Mouse (Mus musculus) embryonic facial prominence, embryonic 15.5 days (tissue): ENCODE measurements around the gene Ddx4. TPM values are rescaled to one million over a fixed set of nuclear protein-coding genes. Genes with fewer than 3 reads are reported as not detected.

ENCODE experiments used
- ATAC-seq: fragments of 200-750 bp; cut with Nextera tagmentation; 2 replicates; pipeline ENCODE4 v1.8.0; 2017; ENCODE audit warnings: low read depth, moderate TSS enrichment; ENCODE audit not compliant: insufficient number of reproducible peaks, low FRiP score, low TSS enrichment
- H3K27ac ChIP-seq: fragments of 300-500 bp; sonication (generic); replicated peaks from 2 replicates; pipeline ENCODE4 v1.5.1; 2015; ENCODE audit warnings: mild to moderate bottlenecking, inconsistent platforms
- H3K27me3 ChIP-seq: fragments of 300-500 bp; sonication (generic); 2 replicates; pipeline ENCODE4 v1.6.1; 2015; ENCODE audit warnings: inconsistent platforms
- H3K36me3 ChIP-seq: fragments of 300-500 bp; sonication (generic); 2 replicates; pipeline ENCODE4 v1.6.1; 2015; ENCODE audit warnings: mild to moderate bottlenecking, inconsistent platforms
- H3K4me1 ChIP-seq: fragments of 300-500 bp; sonication (generic); 2 replicates; pipeline ENCODE4 v1.6.1; 2015; ENCODE audit warnings: inconsistent platforms
- H3K4me2 ChIP-seq: fragments of 300-500 bp; sonication (generic); replicated peaks from 2 replicates; pipeline ENCODE4 v1.6.1; 2015; ENCODE audit warnings: mild to moderate bottlenecking, inconsistent platforms
- H3K4me3 ChIP-seq: fragments of 300-500 bp; sonication (generic); replicated peaks from 2 replicates; pipeline ENCODE4 v1.5.1; 2015; ENCODE audit warnings: mild to moderate bottlenecking, inconsistent platforms
- H3K9ac ChIP-seq: fragments of 300-500 bp; sonication (generic); 2 replicates; pipeline ENCODE4 v1.6.1; 2015; ENCODE audit warnings: inconsistent platforms
- H3K9me3 ChIP-seq: fragments of 300-500 bp; sonication (generic); replicated peaks from 2 replicates; pipeline ENCODE4 v1.6.1; 2016; ENCODE audit warnings: inconsistent platforms
- WGBS: fragments of 180-500 bp; shearing (Covaris S2); methylation state at CpG from one replicate; pipeline ENCODE4 v1.1.7; 2015; 5-methylcytosine and 5-hydroxymethylcytosine counted together
- polyA plus RNA-seq: library from polyadenylated mRNA; unstranded; fragments of >200 nt; fragmentation: Nextera tagmentation; extraction: Ambion mirVana; gene quantifications from 2 replicates; pipeline ENCODE4 v1.2.1, GENCODE M21; 2015

Ddx4 gene
- polyA plus RNA-seq, 1 experiment from 2014 or later = 0.72 TPM

- H3K9me3 ChIP-seq = no peaks in the 10 kb centered on the region
- H3K4me2 ChIP-seq = no peak overlapping the region
- no peak for ATAC-seq
- no peaks in the 10 kb centered on the region for H3K4me1 ChIP-seq
- H3K9ac ChIP-seq = no peak overlapping the region
- peaks cover 17% of the 10 kb centered on the region for H3K36me3 ChIP-seq
- no peak overlapping the region for H3K4me3 ChIP-seq
- WGBS = 82% methylated on average over 9 of the region's 9 CpGs
- H3K27ac ChIP-seq = no peak overlapping the region
- no peaks in the 10 kb centered on the region for H3K27me3 ChIP-seq
Observed at GRCm38 (mm10) chr13:112667215-112667614, 14.9 kb upstream of the Ddx4 start.

GRCm38 (mm10) chr13:112666433-112667024, 14.3 kb upstream of the Ddx4 start:
- no peak overlapping the region for H3K27ac ChIP-seq
- ATAC-seq = no peak
- no peaks in the 10 kb centered on the region for H3K9me3 ChIP-seq
- no peak overlapping the region for H3K4me3 ChIP-seq
- H3K36me3 ChIP-seq = peaks cover 11% of the 10 kb centered on the region
- no peak overlapping the region for H3K9ac ChIP-seq
- H3K4me1 ChIP-seq = peaks cover 2% of the 10 kb centered on the region; the same call in 1 of the 2 replicates
- no peaks in the 10 kb centered on the region for H3K27me3 ChIP-seq
- H3K4me2 ChIP-seq = no peak overlapping the region
- 85% methylated on average over 10 of the region's 10 CpGs for WGBS

DNA sequence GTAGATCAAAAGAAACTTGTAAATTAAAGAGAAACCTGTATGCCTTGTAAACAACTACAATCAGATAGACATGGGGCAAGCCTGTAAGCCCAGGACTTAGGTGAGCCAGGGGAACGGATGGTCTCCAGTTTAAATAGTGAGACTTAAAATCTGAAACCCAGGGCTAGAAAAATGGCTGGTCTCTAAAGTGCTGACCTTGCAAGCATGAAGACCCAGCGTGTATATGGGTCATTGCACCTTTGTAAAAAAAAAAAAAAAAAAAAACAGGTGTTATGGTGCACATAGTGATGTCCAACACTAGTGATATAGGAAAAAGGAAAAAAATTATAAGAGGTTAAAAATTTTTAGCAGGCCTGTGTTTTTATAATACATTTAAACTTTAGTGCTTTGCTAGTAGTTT, 9.4 kb upstream of the Ddx4 start:
- Histone ChIP-seq H3K4me1 (peaks cover 8% of the 10 kb centered on the region), H3K4me2 (no peak overlapping the region), H3K36me3 (no peaks in the 10 kb centered on the region), H3K27me3 (no peaks in the 10 kb centered on the region), H3K9me3 (no peaks in the 10 kb centered on the region), H3K9ac (no peak overlapping the region), H3K4me3 (no peak overlapping the region), H3K27ac (no peak overlapping the region)
- ATAC-seq = no peak
- WGBS = 72% methylated on average over 2 of the region's 2 CpGs

- Histone ChIP-seq H3K36me3 (no peaks in the 10 kb centered on the region), H3K4me3 (peak within 1 kb of the TSS; percentile 77), H3K4me1 (peaks cover 8% of the 10 kb centered on the region), H3K27ac (peak within 1 kb of the TSS; percentile 74), H3K9ac (peak within 1 kb of the TSS; percentile 69), H3K27me3 (no peaks in the 10 kb centered on the region), H3K9me3 (no peaks in the 10 kb centered on the region), H3K4me2 (peak within 1 kb of the TSS; percentile 85)
- WGBS = under 1% methylated on average over 33 of the region's 33 CpGs
- ATAC-seq = peak; percentile 96
Observed at GRCm38 (mm10) chr13:112660574-112661381, 8.5 kb upstream of the Ddx4 start, which contains the start of gene Slc38a9. TSS of gene Slc38a9 (plus strand) at chr13:112660751.

- Histone ChIP-seq H3K27me3 (no peaks in the 10 kb centered on the region), H3K36me3 (no peaks in the 10 kb centered on the region), H3K4me1 (peaks cover 8% of the 10 kb centered on the region), H3K9me3 (no peaks in the 10 kb centered on the region), H3K27ac (no peak overlapping the region), H3K9ac (no peak overlapping the region), H3K4me3 (peak overlapping the region; percentile 77), H3K4me2 (peak overlapping the region; percentile 85)
- WGBS = 2% methylated on average over 10 of the region's 10 CpGs
- ATAC-seq = no peak
Observed at GRCm38 (mm10) chr13:112659986-112660573, 7.8 kb upstream of the Ddx4 start.

GRCm38 (mm10) chr13:112651183-112651582, 1.1 kb downstream of the Ddx4 start:
- Histone ChIP-seq H3K9ac (no peak overlapping the region), H3K27ac (no peak overlapping the region), H3K4me2 (no peak overlapping the region), H3K27me3 (no peaks in the 10 kb centered on the region), H3K36me3 (no peaks in the 10 kb centered on the region), H3K4me3 (no peak overlapping the region), H3K4me1 (no peaks in the 10 kb centered on the region), H3K9me3 (0 out of 2 replicates have a peak, but pooled peaks cover 4% of the 10 kb centered on the region)
- 87% methylated on average over 3 of the region's 3 CpGs for WGBS
- no peak for ATAC-seq

DNA sequence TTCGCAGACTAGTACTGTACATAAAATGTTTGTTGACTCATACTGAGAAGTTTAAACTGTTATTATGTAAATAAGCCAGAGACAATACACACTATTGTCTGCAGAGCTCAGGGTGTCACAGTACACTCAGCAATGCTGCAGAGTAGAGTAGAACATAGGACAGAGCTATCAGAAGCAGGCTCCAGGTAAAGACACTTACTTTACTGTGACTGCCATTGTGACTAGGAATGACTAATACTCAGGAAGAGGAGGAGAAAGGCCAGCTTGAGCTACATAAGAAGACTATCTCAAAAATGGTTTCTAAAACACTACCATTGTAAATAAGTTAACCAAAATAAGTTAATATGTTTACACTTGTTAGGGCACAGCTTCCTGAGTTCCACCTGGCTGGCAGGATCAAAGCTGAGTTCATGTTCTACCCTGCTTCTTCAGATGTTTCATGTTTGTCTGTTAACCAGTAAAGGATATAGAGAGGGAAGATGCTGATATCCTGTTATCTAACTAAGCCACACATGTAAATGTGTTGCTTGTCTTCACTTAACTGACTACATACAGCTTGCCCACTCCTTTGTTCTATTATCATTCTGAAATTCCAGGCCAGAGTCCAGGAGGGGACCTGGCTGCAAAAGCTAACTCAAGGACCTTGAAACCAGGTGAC, 6.6 kb downstream of the Ddx4 start:
- H3K9ac ChIP-seq = no peak overlapping the region
- no peak overlapping the region for H3K4me3 ChIP-seq
- ATAC-seq = no peak
- H3K9me3 ChIP-seq = no peaks in the 10 kb centered on the region
- H3K27ac ChIP-seq = no peak overlapping the region
- H3K4me2 ChIP-seq = no peak overlapping the region
- no peaks in the 10 kb centered on the region for H3K27me3 ChIP-seq
- no peaks in the 10 kb centered on the region for H3K4me1 ChIP-seq
- no peaks in the 10 kb centered on the region for H3K36me3 ChIP-seq
- 85% methylated on average over 1 of the region's 1 CpGs for WGBS

DNA sequence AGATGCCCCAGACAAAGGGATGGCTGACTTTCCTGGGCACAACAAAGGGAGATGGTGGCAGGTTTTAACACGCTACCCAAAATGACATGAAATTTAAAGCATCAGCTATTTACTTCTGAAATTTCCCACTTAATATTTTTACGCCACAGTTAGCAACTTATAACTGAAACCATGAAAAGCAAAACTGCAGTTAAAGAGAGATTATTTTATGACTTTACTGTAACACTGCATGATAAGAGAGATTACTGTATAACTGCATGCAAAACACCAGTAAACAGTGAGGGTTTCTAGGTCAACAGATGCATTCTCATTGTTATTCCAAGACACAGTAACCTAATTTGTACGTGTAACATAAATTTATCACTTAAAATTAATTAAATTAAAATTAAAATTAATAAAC, 7.3 kb downstream of the Ddx4 start:
- Histone ChIP-seq H3K36me3 (no peaks in the 10 kb centered on the region), H3K9me3 (no peaks in the 10 kb centered on the region), H3K4me2 (no peak overlapping the region), H3K9ac (no peak overlapping the region), H3K4me1 (no peaks in the 10 kb centered on the region), H3K27ac (no peak overlapping the region), H3K4me3 (no peak overlapping the region), H3K27me3 (no peaks in the 10 kb centered on the region)
- no peak for ATAC-seq
- WGBS = 75% methylated on average over 3 of the region's 3 CpGs

- Histone ChIP-seq H3K36me3 (no peaks in the 10 kb centered on the region), H3K4me1 (no peaks in the 10 kb centered on the region), H3K9ac (no peak overlapping the region), H3K27me3 (no peaks in the 10 kb centered on the region), H3K27ac (no peak overlapping the region), H3K4me2 (no peak overlapping the region), H3K9me3 (no peaks in the 10 kb centered on the region), H3K4me3 (no peak overlapping the region)
- WGBS = 86% methylated on average over 3 of the region's 3 CpGs
- no peak for ATAC-seq
Observed at GRCm38 (mm10) chr13:112642897-112643296, 9.4 kb downstream of the Ddx4 start.

DNA sequence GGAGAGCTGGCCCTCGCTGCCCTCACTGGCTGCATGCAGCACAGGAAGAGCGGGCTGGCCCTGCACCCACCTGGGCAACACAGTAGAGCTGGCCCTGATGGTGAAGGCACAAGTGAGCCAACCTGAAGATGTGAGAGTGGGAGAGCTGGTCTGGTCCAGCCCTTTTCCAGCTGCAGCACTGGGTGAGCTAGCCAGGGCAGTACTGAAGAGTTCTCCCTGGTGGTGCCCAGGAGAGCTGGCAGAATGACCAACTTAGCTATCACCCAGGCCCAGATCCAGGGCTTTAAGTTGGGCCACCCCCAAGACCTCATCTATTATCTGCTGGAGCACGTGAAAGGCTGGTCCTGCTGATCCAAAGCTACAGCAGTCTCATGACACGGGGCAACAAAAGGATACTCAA, 13.2 kb downstream of the Ddx4 start:
- no peaks in the 10 kb centered on the region for H3K36me3 ChIP-seq
- H3K27ac ChIP-seq = no peak overlapping the region
- H3K27me3 ChIP-seq = no peaks in the 10 kb centered on the region
- no peaks in the 10 kb centered on the region for H3K9me3 ChIP-seq
- 70% methylated on average over 4 of the region's 4 CpGs for WGBS
- no peaks in the 10 kb centered on the region for H3K4me1 ChIP-seq
- H3K4me3 ChIP-seq = no peak overlapping the region
- no peak for ATAC-seq
- H3K4me2 ChIP-seq = no peak overlapping the region
- H3K9ac ChIP-seq = no peak overlapping the region

- Histone ChIP-seq H3K4me1 (no peaks in the 10 kb centered on the region), H3K9ac (no peak overlapping the region), H3K4me2 (no peak overlapping the region), H3K4me3 (no peak overlapping the region), H3K36me3 (no peaks in the 10 kb centered on the region), H3K27ac (no peak overlapping the region), H3K27me3 (no peaks in the 10 kb centered on the region), H3K9me3 (no peaks in the 10 kb centered on the region)
- 34% methylated on average over 3 of the region's 3 CpGs for WGBS
- no peak for ATAC-seq
Observed at GRCm38 (mm10) chr13:112636498-112636897, 15.8 kb downstream of the Ddx4 start.
